Mouse (Mus musculus) activated CD4-positive, CD25-positive, alpha-beta regulatory T cell (primary cell): ENCODE measurements around the gene Gm42742. TPM values are rescaled to one million over a fixed set of nuclear protein-coding genes. Genes with fewer than 3 reads are reported as not detected.

Experiments used
- polyA plus RNA-seq, 2 experiments: library from polyadenylated mRNA; unstranded; fragments of 100-300 nt; shearing (Covaris generic); gene quantifications; one replicate each; pipeline ENCODE4 v1.2.1; 2017

The Gm42742 gene
- polyA plus RNA-seq: 10 to 100 TPM; 31.2 to 33.4 TPM

GRCm38 (mm10) chr7:127020901-127021562 is at the start of gene Gm42742, which contains the start of gene Prrt2:
Gene Gm42742 (minus strand): TSS chr7:127021097.
Gene Prrt2 (minus strand): TSS chr7:127021211.

GRCm38 (mm10) chr7:127041851-127042672 is 21.2 kb upstream of the Gm42742 start, which contains the start of gene Kif22:
Gene Kif22 (minus strand): TSS chr7:127042471.

GRCm38 (mm10) chr7:127026984-127027726 is 6.3 kb upstream of the Gm42742 start, which contains the start of gene Maz:
Gene Maz (minus strand): TSS chr7:127027037.

GRCm38 (mm10) chr7:127016971-127017949 is 3.6 kb downstream of the Gm42742 start, which contains the start of gene Pagr1a:
Gene Pagr1a (minus strand): TSS chr7:127017352.

GRCm38 (mm10) chr7:127016481-127016485 is 4.6 kb downstream of the Gm42742 start, which contains the start of gene Pagr1b:
Gene Pagr1b (minus strand): TSS chr7:127016484.

GRCm38 (mm10) chr7:127014320-127014719 is 6.6 kb downstream of the Gm42742 start, which contains the start of gene Mvp:
Gene Mvp (minus strand): TSS chr7:127014621.

GRCm38 (mm10) chr7:126975950-126976866 is 44.7 kb downstream of the Gm42742 start, which contains the start of gene Cdiptos:
Gene Cdiptos (minus strand): TSS chr7:126976098.

GRCm38 (mm10) chr7:126975893-126975949 is 45.2 kb downstream of the Gm42742 start, which contains the start of gene Cdipt:
Gene Cdipt (plus strand): TSS chr7:126975914.

Other genes with a start within 250 kb of the Gm42742 start
- 100 to 1,000 TPM; 529 to 591 TPM for gene Ypel3, start 244.1 kb downstream of the Gm42742 start, polyA plus RNA-seq
- gene Tbx6, start 239.6 kb downstream of the Gm42742 start, polyA plus RNA-seq: 1 to 10 TPM; 1.9 to 4.1 TPM
- 100 to 1,000 TPM; 387 to 443 TPM for gene Ppp4c, start 228.6 kb downstream of the Gm42742 start, polyA plus RNA-seq
- gene Fam57b, start 223.4 kb downstream of the Gm42742 start, polyA plus RNA-seq: not detected
- gene 4930451I11Rik, start 189.5 kb downstream of the Gm42742 start, polyA plus RNA-seq: not detected
- gene Doc2a, start 173.7 kb downstream of the Gm42742 start, polyA plus RNA-seq: not detected
- gene Hirip3, start 159.1 kb downstream of the Gm42742 start, polyA plus RNA-seq: 10 to 100 TPM; 10.5 to 16.6 TPM
- gene Ino80e, start 158.7 kb downstream of the Gm42742 start, polyA plus RNA-seq: 10 to 100 TPM; 83.5 to 86.5 TPM
- gene Taok2, start 136.4 kb downstream of the Gm42742 start, polyA plus RNA-seq: 10 to 100 TPM; 37.1 to 39.0 TPM
- 10 to 100 TPM; 42.2 to 49.8 TPM for gene Tmem219, start 98.2 kb downstream of the Gm42742 start, polyA plus RNA-seq
- 10 to 100 TPM; 32.0 to 38.0 TPM for gene Kctd13, start 92.2 kb downstream of the Gm42742 start, polyA plus RNA-seq
- under 1 TPM in 1 of 2 experiments, not detected in 1; 0.21 TPM for gene Asphd1, start 71.5 kb downstream of the Gm42742 start, polyA plus RNA-seq
- gene Sez6l2, start 70.5 kb downstream of the Gm42742 start, polyA plus RNA-seq: under 1 TPM; 0.34 to 0.62 TPM
- 100 to 1,000 TPM; 176 to 321 TPM for gene Cdipt, start 45.2 kb downstream of the Gm42742 start, polyA plus RNA-seq
- gene Cdiptos, start 45.0 kb downstream of the Gm42742 start, polyA plus RNA-seq: 1 to 10 TPM in 1 of 2 experiments, under 1 TPM in 1; 0.64 to 2.0 TPM
- 10 to 100 TPM; 19.5 to 57.5 TPM for gene Mvp, start 6.5 kb downstream of the Gm42742 start, polyA plus RNA-seq
- 1 to 10 TPM in 1 of 2 experiments, under 1 TPM in 1; 0.54 to 1.7 TPM for gene Pagr1b, start 4.6 kb downstream of the Gm42742 start, polyA plus RNA-seq
- 100 to 1,000 TPM in 1 of 2 experiments, 10 to 100 TPM in 1; 99.8 to 119 TPM for gene Pagr1a, start 3.7 kb downstream of the Gm42742 start, polyA plus RNA-seq
- gene Prrt2, start 114 bp upstream of the Gm42742 start, polyA plus RNA-seq: 1 to 10 TPM; 6.4 to 8.6 TPM
- 100 to 1,000 TPM; 117 to 145 TPM for gene Maz, start 5.9 kb upstream of the Gm42742 start, polyA plus RNA-seq
- 10 to 100 TPM; 20.0 to 37.5 TPM for gene Kif22, start 21.4 kb upstream of the Gm42742 start, polyA plus RNA-seq
- gene Zg16, start 66.2 kb upstream of the Gm42742 start, polyA plus RNA-seq: not detected
- 100 to 1,000 TPM; 267 to 384 TPM for gene AI467606, start 70.3 kb upstream of the Gm42742 start, polyA plus RNA-seq
- gene Qprt, start 101.1 kb upstream of the Gm42742 start, polyA plus RNA-seq: 10 to 100 TPM; 18.6 to 21.0 TPM
- gene Spn, start 116.7 kb upstream of the Gm42742 start, polyA plus RNA-seq: 100 to 1,000 TPM in 1 of 2 experiments, 10 to 100 TPM in 1; 86.6 to 120 TPM
- gene Cd2bp2, start 175.0 kb upstream of the Gm42742 start, polyA plus RNA-seq: 10 to 100 TPM; 61.9 to 72.7 TPM
- gene Tbc1d10b, start 187.4 kb upstream of the Gm42742 start, polyA plus RNA-seq: 10 to 100 TPM; 54.9 to 75.1 TPM
- 10 to 100 TPM; 16.3 to 22.5 TPM for gene Mylpf, start 187.8 kb upstream of the Gm42742 start, polyA plus RNA-seq
- gene Zfp553, start 212.0 kb upstream of the Gm42742 start, polyA plus RNA-seq: 10 to 100 TPM; 15.9 to 22.5 TPM
- gene Sept1, start 212.0 kb upstream of the Gm42742 start, polyA plus RNA-seq: 100 to 1,000 TPM; 561 to 593 TPM
- 10 to 100 TPM; 14.3 to 16.7 TPM for gene Zfp771, start 223.2 kb upstream of the Gm42742 start, polyA plus RNA-seq
- gene Dctpp1, start 239.6 kb upstream of the Gm42742 start, polyA plus RNA-seq: 10 to 100 TPM; 50.9 to 60.3 TPM